Mouse (Mus musculus): ENCODE results near the gene Pf4.

Pf4 gene

DNA sequence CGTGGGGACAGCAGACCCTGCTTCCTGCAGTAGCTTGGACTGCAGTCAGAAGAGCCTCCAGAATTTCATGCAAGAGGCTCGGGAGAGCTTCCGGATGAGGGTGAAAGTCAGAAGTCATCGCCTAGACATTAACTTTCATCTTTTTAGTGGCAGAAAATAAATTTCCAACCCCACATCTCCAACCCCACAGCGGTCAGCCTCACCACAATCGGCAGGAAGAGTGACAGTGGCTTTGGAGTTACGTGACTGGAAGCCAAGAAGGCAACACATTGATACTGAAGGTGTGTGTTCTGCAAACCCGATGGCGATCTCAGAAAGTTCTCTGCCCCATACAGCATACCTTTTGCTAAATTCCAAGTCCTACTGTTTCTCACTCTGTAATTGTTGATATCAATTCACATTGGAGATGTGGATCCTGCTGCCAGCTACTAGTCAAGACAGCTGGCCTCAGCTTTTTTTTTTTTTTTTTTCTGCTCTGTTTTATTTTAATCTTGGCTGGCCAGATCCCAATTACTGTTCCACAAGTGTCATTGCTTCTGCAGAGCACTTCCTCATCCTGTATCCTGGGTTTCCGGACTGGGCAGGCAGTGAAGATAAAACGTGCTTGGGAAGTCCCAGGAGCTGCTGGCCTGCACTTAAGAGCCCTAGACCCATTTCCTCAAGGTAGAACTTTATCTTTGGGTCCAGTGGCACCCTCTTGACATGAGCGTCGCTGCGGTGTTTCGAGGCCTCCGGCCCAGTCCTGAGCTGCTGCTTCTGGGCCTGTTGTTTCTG is at the start of gene Pf4:
Gene Pf4, plus strand, starts transcription at position 556 of the 774 bp plus-strand sequence.
- no peak for DNase-seq (ENCODE audit: low spot score)

DNA sequence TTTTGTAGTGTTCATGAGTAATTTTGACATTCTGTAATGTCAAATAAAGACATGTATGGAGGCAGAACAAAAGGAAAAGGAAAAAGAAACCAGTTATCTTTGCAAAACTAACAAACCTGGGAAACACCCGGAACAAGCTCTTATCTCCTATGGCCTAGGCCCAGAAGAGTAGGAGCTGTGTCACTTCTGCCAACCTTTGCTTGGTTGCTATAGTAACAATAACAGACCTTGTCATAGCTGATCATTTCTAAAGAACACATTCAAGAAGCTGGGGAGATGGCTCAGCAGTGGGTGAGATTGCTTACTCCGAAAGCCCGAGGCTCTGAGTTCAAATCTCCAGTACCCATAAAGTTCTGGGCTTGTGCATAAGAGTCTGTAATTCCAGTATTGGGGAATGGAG is 49.6 kb upstream of the Pf4 start:
- no peak for DNase-seq (ENCODE audit: low spot score)

DNA sequence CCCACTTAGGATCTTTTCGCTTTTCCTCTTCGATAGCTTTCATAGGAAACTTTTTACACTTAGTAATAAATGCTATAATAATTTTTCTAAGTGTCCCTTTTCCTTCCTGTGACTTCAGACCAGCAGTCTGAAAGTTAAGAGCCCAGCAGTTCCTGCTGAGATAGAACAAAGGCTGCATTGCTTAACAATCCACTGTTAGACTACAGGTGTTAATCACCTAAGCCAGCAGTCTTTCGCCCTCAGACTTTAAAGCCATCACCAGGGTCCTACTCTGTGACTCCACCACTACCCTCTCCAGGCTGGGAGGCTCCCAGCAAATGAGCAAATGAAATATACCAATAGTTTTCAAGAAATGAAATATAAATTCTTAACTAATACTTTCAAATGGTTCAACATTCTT is 44.0 kb upstream of the Pf4 start:
- no peak for DNase-seq (ENCODE audit: low spot score)

GRCm38 (mm10) chr5:90731480-90731879 is 40.8 kb upstream of the Pf4 start:
- DNase-seq (ENCODE audit: low spot score) = no peak

DNA sequence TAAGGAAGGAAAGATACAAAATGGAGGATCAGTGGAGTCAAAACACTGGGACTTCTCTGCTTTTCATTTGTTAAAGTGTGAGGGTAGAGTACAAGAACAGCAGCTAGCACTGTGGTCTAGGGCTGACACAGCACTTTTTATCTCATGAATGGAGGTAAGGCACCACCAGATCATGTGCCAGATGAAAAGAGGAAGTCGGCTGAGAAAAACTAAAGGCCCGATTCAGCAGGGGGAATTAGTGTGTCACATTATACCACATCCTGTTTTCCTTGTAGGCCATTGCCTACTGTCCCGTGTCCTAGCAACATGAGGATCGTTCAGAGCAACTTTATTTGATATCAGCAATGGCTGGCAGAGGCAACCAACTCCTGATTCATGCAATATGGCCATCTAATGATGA is 30.2 kb upstream of the Pf4 start:
- DNase-seq (ENCODE audit: low spot score) = no peak

DNA sequence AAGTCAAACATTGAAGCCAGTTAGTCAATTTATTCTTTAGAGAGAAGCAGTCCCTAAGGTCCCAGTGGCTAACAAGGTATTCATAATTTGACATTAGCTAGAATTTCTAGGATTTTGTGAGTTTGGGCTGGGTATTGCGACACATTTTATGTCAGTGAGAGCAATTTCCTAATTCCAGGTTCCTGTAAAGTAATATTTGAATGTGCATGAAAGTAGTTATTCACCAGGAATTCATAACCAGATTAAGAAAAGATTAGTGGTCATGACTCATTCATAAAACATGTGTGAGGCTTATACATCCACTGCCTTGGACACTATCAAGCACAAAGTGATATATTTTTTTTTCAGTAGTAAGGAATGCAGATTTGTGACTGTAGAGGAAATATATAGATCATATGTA is 18.3 kb upstream of the Pf4 start:
- no peak for DNase-seq (ENCODE audit: low spot score)

DNA sequence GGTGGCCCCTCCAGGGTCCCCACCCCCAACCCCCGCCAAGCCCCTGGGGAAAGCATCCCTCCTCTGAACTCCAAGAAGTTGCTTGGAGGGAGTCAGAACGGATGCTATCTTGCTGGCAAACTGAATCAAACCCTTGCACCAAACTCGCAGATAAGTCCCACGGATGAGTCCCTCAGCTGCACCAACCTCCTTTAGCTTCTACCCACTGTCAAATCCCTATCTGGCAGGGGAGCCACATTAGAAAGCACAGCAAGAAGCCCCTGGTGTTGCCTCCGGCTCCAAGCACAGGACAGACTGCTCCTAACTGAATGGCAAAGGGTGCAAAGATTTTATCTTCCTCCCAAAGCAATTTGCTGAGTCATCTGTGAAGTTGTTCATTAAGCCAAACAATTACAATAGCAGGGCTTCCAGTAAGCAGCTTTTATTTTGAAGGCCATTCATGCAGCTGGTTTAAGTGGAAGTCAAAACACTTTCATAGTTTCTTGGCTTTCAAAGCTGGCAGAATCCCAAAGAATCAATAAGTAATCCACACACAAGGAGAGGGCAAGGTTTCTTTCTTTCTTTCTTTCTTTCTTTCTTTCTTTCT is 14.1 kb upstream of the Pf4 start:
- no peak for DNase-seq (ENCODE audit: low spot score)

- DNase-seq (ENCODE audit: low spot score) = no peak
Measured at GRCm38 (mm10) chr5:90759077-90760065, 12.9 kb upstream of the Pf4 start, which contains the start of gene Cxcl5. TSS of gene Cxcl5 (plus strand) at chr5:90759360.

GRCm38 (mm10) chr5:90760303-90760702 is 11.9 kb upstream of the Pf4 start:
- DNase-seq (ENCODE audit: low spot score) = no peak

DNA sequence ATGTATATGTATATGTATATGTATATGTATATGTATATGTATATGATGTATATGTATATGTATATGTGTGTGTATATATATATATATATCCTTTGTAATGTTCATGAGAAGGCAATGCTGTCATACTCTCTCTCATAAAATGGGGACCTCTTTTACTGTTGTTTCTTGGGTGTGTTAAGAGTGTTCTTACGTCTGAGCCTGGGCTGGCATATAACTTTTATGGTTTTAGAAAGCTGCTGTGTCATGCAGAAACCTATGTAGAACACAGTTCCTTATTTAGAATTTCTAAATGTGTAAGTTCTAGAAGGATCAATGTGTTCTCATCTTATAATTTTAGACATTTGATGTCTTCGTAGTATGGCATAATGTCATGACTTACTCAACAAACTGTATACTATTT is 11.4 kb upstream of the Pf4 start:
- DNase-seq (ENCODE audit: low spot score) = no peak

- DNase-seq (ENCODE audit: low spot score) = no peak
Measured at GRCm38 (mm10) chr5:90761834-90762233, 10.4 kb upstream of the Pf4 start.

DNA sequence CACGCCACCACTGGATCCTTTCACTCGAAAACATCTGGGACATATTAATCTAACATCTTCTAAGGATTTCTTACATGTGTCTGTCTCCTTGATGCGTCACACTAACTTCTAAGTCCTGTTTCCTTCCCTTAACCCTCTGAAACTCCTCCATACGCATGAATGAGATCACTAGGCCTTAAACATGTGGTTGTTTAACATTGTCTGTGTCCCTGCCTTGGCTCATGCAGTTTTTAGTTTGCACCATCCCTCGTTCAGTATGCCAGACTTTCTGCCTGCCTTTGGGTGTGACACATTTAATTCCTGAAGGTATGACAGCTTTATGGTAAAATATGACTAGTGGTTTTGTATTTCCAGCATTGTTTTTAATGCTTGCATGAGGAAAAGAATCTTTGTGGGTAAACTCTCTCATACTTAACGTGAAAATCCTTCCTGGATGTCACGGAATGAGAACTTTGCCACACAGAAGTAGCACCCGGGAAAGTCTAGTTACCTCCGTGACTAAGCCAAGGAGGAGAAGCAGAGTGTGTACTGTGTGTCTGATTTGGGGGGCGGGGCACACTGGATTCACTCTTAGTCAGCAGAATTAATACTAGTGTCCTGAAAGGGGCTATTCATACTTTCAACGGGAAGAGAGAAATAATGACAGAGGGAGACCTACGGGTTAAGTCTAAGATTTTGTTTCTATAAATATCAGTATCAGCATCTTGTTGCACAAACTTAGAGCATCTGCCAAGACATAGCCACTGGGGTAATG is 8.1 kb upstream of the Pf4 start:
- DNase-seq (ENCODE audit: low spot score) = no peak

- no peak for DNase-seq (ENCODE audit: low spot score)
Measured at GRCm38 (mm10) chr5:90765821-90766606, 6.2 kb upstream of the Pf4 start.

DNA sequence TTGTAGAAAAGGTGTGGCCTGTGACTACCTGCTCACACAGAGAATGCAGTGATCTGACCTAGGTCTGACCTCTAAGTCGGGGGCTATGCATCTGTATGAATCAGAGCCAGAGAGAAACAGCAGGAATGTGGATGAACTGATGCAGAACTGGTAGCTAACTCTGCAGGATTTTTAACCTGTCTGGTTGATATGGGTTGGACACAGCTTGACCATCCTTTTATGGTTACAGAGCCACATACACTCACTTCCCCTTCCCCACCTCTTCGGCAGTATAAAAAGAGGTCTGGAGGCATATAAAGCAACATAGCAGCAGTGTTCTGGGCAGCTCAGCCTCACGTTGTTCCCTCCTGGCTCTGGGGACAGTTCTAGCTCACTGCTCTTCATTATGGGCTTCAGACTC is 4.0 kb upstream of the Pf4 start, which contains the start of gene Ppbp:
Gene Ppbp, plus strand, starts transcription at position 301 of the 400 bp plus-strand sequence.
- DNase-seq (ENCODE audit: low spot score) = no peak

GRCm38 (mm10) chr5:90771369-90771768 is 866 bp upstream of the Pf4 start:
- no peak for DNase-seq (ENCODE audit: low spot score)

DNA sequence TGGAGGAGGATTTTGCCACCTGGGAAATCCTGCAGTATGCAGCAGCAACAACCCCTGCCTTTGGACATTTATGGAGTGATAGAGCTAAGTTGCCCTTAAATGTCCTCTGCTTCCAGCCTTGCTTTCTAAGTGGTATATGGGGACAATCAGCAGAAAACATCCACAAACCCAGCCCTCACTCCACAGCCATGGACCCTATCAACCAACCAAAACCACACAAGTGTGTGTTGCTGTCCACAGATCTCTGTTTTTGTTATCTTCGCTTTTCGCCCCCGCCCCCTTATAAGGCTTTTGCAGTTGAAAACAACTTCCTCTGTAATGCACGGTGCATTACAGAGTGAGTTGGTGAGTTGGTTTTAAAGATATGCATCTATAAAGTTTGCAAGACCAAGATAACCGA is 3.3 kb downstream of the Pf4 start:
- DNase-seq (ENCODE audit: low spot score) = no peak

DNA sequence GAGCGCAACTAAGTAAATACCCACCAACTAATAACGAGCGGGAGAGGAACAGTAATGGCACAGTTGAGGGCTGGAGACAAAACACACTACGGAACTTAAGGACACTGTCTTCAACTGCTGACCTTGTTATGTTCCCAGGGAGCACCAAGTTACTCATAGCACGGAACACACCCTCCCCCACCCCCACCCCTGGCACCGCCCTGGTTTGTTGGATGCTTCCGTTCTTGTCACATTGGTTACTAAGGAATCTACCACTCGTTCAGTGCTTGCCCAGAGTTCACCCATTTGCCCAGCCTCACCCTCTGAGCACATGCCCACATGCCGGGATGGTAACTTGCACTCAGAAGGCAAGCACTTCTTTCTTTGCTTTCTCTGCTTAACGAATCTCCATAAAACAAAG is 5.4 kb downstream of the Pf4 start:
- DNase-seq (ENCODE audit: low spot score) = no peak

- no peak for DNase-seq (ENCODE audit: low spot score)
Measured at GRCm38 (mm10) chr5:90778856-90779255, 6.6 kb downstream of the Pf4 start.

- DNase-seq (ENCODE audit: low spot score) = no peak
Measured at GRCm38 (mm10) chr5:90783697-90784096, 11.5 kb downstream of the Pf4 start.

DNA sequence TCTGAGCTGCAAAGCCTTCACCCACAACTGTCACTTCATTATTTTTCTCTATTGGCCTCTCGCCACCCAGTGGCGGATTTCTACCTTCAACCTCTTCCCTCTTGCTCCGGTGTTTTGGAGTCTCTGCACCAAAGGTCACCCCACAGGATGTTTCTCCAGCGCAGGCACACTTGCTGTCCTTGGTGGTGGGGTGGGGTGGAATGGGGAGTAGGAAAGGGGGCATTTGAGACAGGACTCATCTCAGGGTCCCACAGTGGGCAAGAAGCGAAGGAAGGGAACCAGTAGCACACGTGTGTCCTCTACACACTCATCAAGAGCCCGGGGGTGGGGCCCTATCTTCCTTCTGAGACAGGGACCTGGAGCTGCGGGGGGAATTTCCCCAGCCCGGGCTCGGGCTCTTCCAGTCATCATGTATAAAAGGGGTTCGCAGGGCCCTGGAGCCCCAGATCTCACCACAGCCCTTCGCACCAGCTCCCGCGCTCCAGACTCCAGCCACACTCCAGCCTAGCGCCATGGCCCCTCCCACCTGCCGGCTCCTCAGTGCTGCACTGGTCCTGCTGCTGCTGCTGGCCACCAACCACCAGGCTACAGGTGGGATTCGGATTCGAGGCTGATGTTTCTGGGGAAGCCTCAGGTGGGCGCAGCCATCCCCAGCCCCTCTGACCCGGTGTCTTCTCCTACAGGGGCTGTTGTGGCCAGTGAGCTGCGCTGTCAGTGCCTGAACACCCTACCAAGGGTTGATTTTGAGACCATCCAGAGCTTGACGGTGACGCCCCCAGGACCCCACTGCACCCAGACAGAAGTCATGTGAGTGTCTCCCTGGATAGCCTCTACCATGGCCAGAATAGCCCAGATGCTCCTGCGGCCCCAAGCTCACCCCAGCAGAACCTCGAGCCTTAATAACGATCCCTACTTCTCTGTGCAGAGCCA is 13.7 kb downstream of the Pf4 start, which contains the start of gene Cxcl3:
Gene Cxcl3, plus strand, starts transcription at position 445 of the 930 bp plus-strand sequence.
- peak; percentile 33 for DNase-seq (ENCODE audit: low spot score)
